8 mouse cellular contexts compared by ENCODE assay signal in the genomic region with DNA sequence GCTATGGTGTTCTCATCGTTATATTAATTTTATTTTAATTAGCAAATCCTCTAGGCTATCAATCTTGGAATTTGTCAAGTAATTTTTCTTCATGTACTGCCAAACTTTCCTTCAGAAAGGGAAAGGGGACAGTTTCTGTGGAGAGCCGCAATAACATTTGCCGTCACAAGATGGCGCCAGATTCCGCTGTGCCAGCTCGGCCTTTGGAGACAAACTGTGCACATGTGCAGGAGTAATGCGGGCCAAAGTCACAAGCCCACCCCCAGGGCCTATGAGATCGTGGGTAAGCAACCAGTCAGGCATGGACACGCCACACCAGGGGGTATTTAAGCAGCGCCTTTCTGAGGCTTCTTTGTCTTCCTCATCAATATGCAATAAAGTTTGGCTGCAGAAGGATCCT.
DNase-seq lines count a peak whose midpoint lies in the region; ATAC-seq and TF ChIP-seq lines count a peak whose summit lies in the region.
"Not testable (repeated sequence)": the region's sequence is repeated elsewhere in the genome, so short reads cannot be mapped to it uniquely, and the experiment has no call there.

No protein-coding gene starts in this region.

- peak; percentile 84 for TF ChIP-seq RAD21 in MEL (IDR thresholded peaks at IDR 0.05; ENCODE audit: low read depth, low read length)

- 2% methylated on average over 10 of the region's 10 CpGs for WGBS in forebrain, postnatal 0 days
- whole genome bisulfite sequencing in hindbrain, postnatal 0 days = under 1% methylated on average over 10 of the region's 10 CpGs

- H3K4me1 ChIP-seq in MEL (ENCODE audit: control insufficient read depth in 1 of 2, insufficient read depth in 2 of 2, low read length in 2 of 2); forebrain, postnatal 0 days (ENCODE audit: insufficient read depth); hindbrain, postnatal 0 days (ENCODE audit: insufficient read depth, low read length): not testable (repeated sequence)

- not testable (repeated sequence) for H3K36me3 ChIP-seq in MEL (ENCODE audit: control insufficient read depth in 1 of 2, insufficient read depth in 2 of 2, low read length in 2 of 2); forebrain, postnatal 0 days (ENCODE audit: insufficient read depth); hindbrain, postnatal 0 days (ENCODE audit: insufficient read depth, low read length)

- not testable (repeated sequence) for H3K79me2 ChIP-seq in MEL (ENCODE audit: control insufficient read depth, insufficient read depth, low read length, poor library complexity)

- intact Hi-C loops in left cerebral cortex, postnatal 10 days (cut with DNase I) = not testable (repeated sequence)

- not testable (repeated sequence) for TF ChIP-seq POLR2A in MEL (IDR thresholded peaks at IDR 0.05; ENCODE audit: control insufficient read depth in 1 of 2, insufficient read depth in 1 of 2, low read depth in 1 of 2, low read length in 2 of 2, poor library complexity in 1 of 2)

- TF ChIP-seq CTCF in MEL (IDR thresholded peaks at IDR 0.05 in 2 of 3, conservative IDR thresholded peaks at IDR 0.05 in 1 of 3; ENCODE audit: control insufficient read depth in 1 of 3, insufficient read depth in 1 of 3, low read depth in 2 of 3, low read length in 3 of 3, poor library complexity in 1 of 3, severe bottlenecking in 1 of 3) = peak; percentile 79 to 94 (median 83)
- peak; percentile 81 for TF ChIP-seq CTCF in forebrain, postnatal 0 days (IDR thresholded peaks at IDR 0.05; ENCODE audit: low read depth)
- TF ChIP-seq CTCF in hindbrain, postnatal 0 days (IDR thresholded peaks at IDR 0.05; ENCODE audit: low read depth) = peak; percentile 88

- H3K4me2 ChIP-seq in forebrain, postnatal 0 days (ENCODE audit: low read depth) = peak overlapping the region; percentile 23; the same call in 1 of the 2 replicates
- H3K4me2 ChIP-seq in hindbrain, postnatal 0 days (ENCODE audit: low read depth, low read length) = peak overlapping the region; percentile 8; the same call in 1 of the 2 replicates

- not testable (repeated sequence) for H3K9ac ChIP-seq in MEL (ENCODE audit: control insufficient read depth, low read depth, low read length, poor library complexity, severe bottlenecking); forebrain, postnatal 0 days; hindbrain, postnatal 0 days (replicated peaks; ENCODE audit: low read length)

- ATAC-seq in forebrain, postnatal 0 days = peak; percentile 66; the same call in 1 of the 2 replicates
- peak; percentile 67; the same call in 1 of the 2 replicates for ATAC-seq in hindbrain, postnatal 0 days

- H3K4me3 ChIP-seq in MEL (ENCODE audit: control insufficient read depth in 1 of 2, insufficient read depth in 1 of 2, low read depth in 2 of 2, low read length in 2 of 2); forebrain, postnatal 0 days (ENCODE audit: low read depth, low read length): not testable (repeated sequence)
- 0 out of 2 replicates have a peak overlapping the region, but pooled peaks have one; percentile 1 for H3K4me3 ChIP-seq in hindbrain, postnatal 0 days (ENCODE audit: low read length)

- H3K9me3 ChIP-seq in MEL (replicated peaks; ENCODE audit: insufficient read depth, low read length); forebrain, postnatal 0 days (ENCODE audit: low read length); hindbrain, postnatal 0 days (ENCODE audit: low read length): not testable (repeated sequence)

- DNase-seq in MEL (ENCODE audit: low read depth, low spot score) = peak; percentile 55
- DNase-seq in cerebellum, postnatal 10 days = peak; percentile 48 to 55
- DNase-seq in forebrain, postnatal 0 days = peak; percentile 60
- DNase-seq in hindbrain, postnatal 0 days (ENCODE audit: low spot score) = peak; percentile 67
- DNase-seq in left cerebral cortex, postnatal 10 days (ENCODE audit: extremely low spot score in 1 of 2, low spot score in 2 of 2) = peak; percentile 0 to 19
- peak; percentile 45 for DNase-seq in mesoderm, embryonic 11.5 days (ENCODE audit: low read depth, low spot score)
- DNase-seq in right cerebral cortex, adult 18-20 months = peak; percentile 2
- DNase-seq in thymus, postnatal 4 days = peak; percentile 50

- H3K27ac ChIP-seq in MEL (ENCODE audit: control insufficient read depth, low read depth, low read length); forebrain, postnatal 0 days (ENCODE audit: low read depth, low read length); hindbrain, postnatal 0 days: not testable (repeated sequence)

- not testable (repeated sequence) for H3K27me3 ChIP-seq in MEL (ENCODE audit: control insufficient read depth in 1 of 2, insufficient read depth in 2 of 2, low read length in 2 of 2); forebrain, postnatal 0 days (ENCODE audit: insufficient read depth, low read length); hindbrain, postnatal 0 days (ENCODE audit: insufficient read depth, low read length)

- not testable (repeated sequence) for TF ChIP-seq EP300 in MEL (IDR thresholded peaks at IDR 0.05; ENCODE audit: low read depth in 1 of 2, low read length in 2 of 2)

TF ChIP-seq in MEL, 35 proteins besides CTCF, POLR2A, EP300 and RAD21:
- TF ChIP-seq MYC (IDR thresholded peaks at IDR 0.05; ENCODE audit: low read depth, low read length) (0 out of 2 replicates have a peak, but pooled peaks have one; percentile 40), ZC3H11A (IDR thresholded peaks at IDR 0.05; ENCODE audit: low read depth, low read length) (peak; percentile 79), SMC3 (IDR thresholded peaks at IDR 0.05; ENCODE audit: low read depth, low read length) (peak; percentile 92), NRF1 (IDR thresholded peaks at IDR 0.05; ENCODE audit: insufficient read depth, low read depth, low read length, poor library complexity, severe bottlenecking) (peak; percentile 28; the same call in 1 of the 2 replicates)
TF ChIP-seq in MEL: peak in this region for 4; not testable (repeated sequence) for 31.

Comparison
In these comparisons a context has a peak if more than half of its experiments do, and no peak if none do; other contexts are left out.
1. DNase-seq: peak in every context shown above with its lines; median percentile 67 in hindbrain, postnatal 0 days; 60 in forebrain, postnatal 0 days; 55 in MEL; 52 in cerebellum, postnatal 10 days; 50 in thymus, postnatal 4 days; 45 in mesoderm, embryonic 11.5 days; 10 in left cerebral cortex, postnatal 10 days; 2 in right cerebral cortex, adult 18-20 months.